Mouse (Mus musculus): ENCODE data around the gene Atf7.

DNA sequence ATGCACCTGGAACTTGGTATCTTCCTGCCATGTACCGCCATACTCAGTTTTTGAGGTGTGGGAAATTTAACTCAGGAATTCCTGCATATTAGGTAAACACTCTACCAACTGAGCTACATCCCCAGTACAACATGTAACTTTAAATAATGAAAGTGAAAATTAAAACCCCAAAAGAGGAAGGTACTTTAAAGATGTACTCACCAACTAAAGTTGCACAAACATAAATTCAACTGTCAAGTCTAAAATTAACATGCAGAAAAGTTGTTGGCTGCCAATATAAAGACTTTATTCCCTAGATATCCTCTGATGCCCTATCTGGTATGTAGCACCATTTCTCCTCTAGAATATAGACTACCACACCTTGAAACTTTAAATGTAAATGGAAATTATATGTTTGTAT, 7.6 kb downstream of the Atf7 start:
- TF ChIP-seq POLR2A (IDR thresholded peaks at IDR 0.05; ENCODE audit: low read depth, low read length) (no peak), CTCF (conservative IDR thresholded peaks at IDR 0.05; ENCODE audit: insufficient read depth, insufficient read length, low read depth, low read length) (no peak)

Data from kidney, adult 2 months (tissue).